In the genomic region with DNA sequence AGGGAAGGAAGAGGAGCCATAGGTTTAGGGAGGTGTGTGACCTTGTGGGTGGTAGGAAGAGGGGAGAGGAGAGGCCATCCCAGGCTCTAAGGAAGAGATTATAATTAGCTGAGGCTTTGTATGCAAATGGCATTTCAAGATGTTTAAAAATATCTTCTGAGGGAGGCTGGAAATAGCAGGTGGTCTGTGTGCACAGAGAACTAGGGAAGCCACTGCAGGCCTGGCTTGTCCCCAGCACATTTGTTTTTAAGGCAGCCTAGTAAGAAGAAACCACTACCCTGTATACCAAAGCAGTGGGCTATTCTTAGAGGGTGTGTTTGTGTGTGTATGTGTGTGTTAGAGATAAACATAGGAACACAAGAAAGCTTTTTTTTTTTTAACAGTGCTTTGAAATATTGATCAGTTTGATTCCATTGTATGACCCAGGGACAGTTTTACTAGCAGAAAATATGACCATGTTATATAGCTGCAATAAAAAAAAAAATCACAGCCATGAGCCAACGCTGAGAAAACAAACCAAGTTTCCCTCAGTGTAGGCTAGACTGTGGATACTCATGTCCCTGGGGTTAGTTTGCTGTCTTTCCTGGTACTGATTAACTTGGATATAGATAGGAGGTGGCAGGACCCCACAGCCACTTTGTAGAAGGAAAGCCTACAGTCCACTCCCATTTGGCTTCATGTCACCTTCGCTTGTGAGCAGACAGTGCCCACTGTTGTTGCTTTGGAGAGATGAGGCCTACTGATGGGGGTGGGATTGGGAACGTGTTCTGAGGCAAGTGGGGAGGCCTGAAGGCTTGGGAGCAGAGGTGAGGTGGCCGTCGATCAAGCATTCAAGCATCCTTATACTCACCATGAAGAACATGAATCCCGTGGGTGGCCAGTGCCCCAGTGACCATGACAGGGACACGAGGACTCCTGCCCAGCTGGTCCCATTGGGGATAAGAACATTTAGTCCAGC, we compare ENCODE assay signal across 12 mouse cellular contexts. TPM values are rescaled to one million over a fixed set of nuclear protein-coding genes. Genes with fewer than 3 reads are reported as not detected.
DNase-seq lines count a peak whose midpoint lies in the region; ATAC-seq and TF ChIP-seq lines count a peak whose summit lies in the region.
"Had no signal": no experiment of that assay in that cellular context is flagged by ENCODE, and none has a peak within 500 bp of the region (broad histone marks: within the 10 kb centered on the region; RNA-seq: fewer than 3 reads in every experiment).

No protein-coding gene starts in this region.

- H3K9me3 ChIP-seq in heart, postnatal 0 days (replicated peaks; ENCODE audit: control insufficient read depth, low read length): no peaks in the 10 kb centered on the region
- no peaks in the 10 kb centered on the region for H3K9me3 ChIP-seq in liver, embryonic 12.5 days (replicated peaks)
- no peaks in the 10 kb centered on the region for H3K9me3 ChIP-seq in stomach, embryonic 16.5 days (replicated peaks; ENCODE audit: control insufficient read depth, low read length)
- H3K9me3 ChIP-seq: midbrain, embryonic 10.5 days had no signal

- peak overlapping the region; percentile 10; the same call in 1 of the 2 replicates for H3K4me2 ChIP-seq in heart, postnatal 0 days (ENCODE audit: low read depth, low read length)
- H3K4me2 ChIP-seq in liver, embryonic 12.5 days: no peak overlapping the region
- no peak overlapping the region for H3K4me2 ChIP-seq in stomach, embryonic 16.5 days (ENCODE audit: low read depth, low read length)

- H3K4me3 ChIP-seq in heart, postnatal 0 days (ENCODE audit: low read depth, low read length): no peak overlapping the region
- no peak overlapping the region for H3K4me3 ChIP-seq in liver, embryonic 12.5 days
- no peak overlapping the region for H3K4me3 ChIP-seq in stomach, embryonic 16.5 days (replicated peaks; ENCODE audit: low read length)
- H3K4me3 ChIP-seq: midbrain, embryonic 10.5 days had no signal

- intact Hi-C loops in heart, postnatal 10 days (cut with DNase I): no loop called here

- peak; percentile 37; the same call in 1 of the 2 replicates for ATAC-seq in heart, postnatal 0 days (ENCODE audit: insufficient read depth, low read depth)
- ATAC-seq in liver, embryonic 12.5 days: 0 out of 2 replicates have a peak, but pooled peaks have one; percentile 42
- ATAC-seq in stomach, embryonic 16.5 days (ENCODE audit: insufficient read depth, low FRiP score): no peak
- ATAC-seq: forebrain, embryonic 16.5 days had no signal

- no peak overlapping the region for H3K9ac ChIP-seq in heart, postnatal 0 days (replicated peaks; ENCODE audit: low read depth, low read length)
- H3K9ac ChIP-seq in liver, embryonic 12.5 days: no peak overlapping the region
- H3K9ac ChIP-seq in stomach, embryonic 16.5 days (ENCODE audit: low read length): no peak overlapping the region

- TF ChIP-seq CTCF in heart, postnatal 0 days (IDR thresholded peaks at IDR 0.05; ENCODE audit: low read depth): no peak

- H3K4me1 ChIP-seq in heart, postnatal 0 days (ENCODE audit: control insufficient read depth, insufficient read depth): peaks cover 22% of the 10 kb centered on the region
- H3K4me1 ChIP-seq in liver, embryonic 12.5 days: peaks cover 13% of the 10 kb centered on the region
- H3K4me1 ChIP-seq in stomach, embryonic 16.5 days (ENCODE audit: control insufficient read depth, insufficient read depth, low read length): peaks cover 14% of the 10 kb centered on the region

- H3K27me3 ChIP-seq in heart, postnatal 0 days (ENCODE audit: control insufficient read depth, insufficient read depth, low read length): no peaks in the 10 kb centered on the region
- H3K27me3 ChIP-seq in liver, embryonic 12.5 days (replicated peaks): no peaks in the 10 kb centered on the region
- no peaks in the 10 kb centered on the region for H3K27me3 ChIP-seq in stomach, embryonic 16.5 days (ENCODE audit: control insufficient read depth, insufficient read depth, low read length)

- no peak for TF ChIP-seq EP300 in heart, postnatal 0 days (IDR thresholded peaks at IDR 0.05; ENCODE audit: low read depth)

- H3K27ac ChIP-seq in heart, postnatal 0 days (ENCODE audit: low read depth): peak overlapping the region; percentile 56
- 0 out of 2 replicates have a peak overlapping the region, but pooled peaks have one; percentile 30 for H3K27ac ChIP-seq in liver, embryonic 12.5 days
- H3K27ac ChIP-seq in stomach, embryonic 16.5 days (ENCODE audit: low read length): 0 out of 2 replicates have a peak overlapping the region, but pooled peaks have one; percentile 35
- H3K27ac ChIP-seq: midbrain, embryonic 10.5 days had no signal

- H3K36me3 ChIP-seq in heart, postnatal 0 days (replicated peaks; ENCODE audit: control insufficient read depth, insufficient read depth, low read length): no peaks in the 10 kb centered on the region
- no peaks in the 10 kb centered on the region for H3K36me3 ChIP-seq in liver, embryonic 12.5 days
- H3K36me3 ChIP-seq in stomach, embryonic 16.5 days (ENCODE audit: control insufficient read depth, insufficient read depth, low read length): no peaks in the 10 kb centered on the region

- peak; percentile 25 for DNase-seq in heart, postnatal 0 days (ENCODE audit: low spot score)
- DNase-seq in heart, postnatal 10 days: no peak
- DNase-seq in retina, postnatal 1 day: peak; percentile 29
- DNase-seq in retina, embryonic 14.5 days (ENCODE audit: low spot score): no peak
- no peak for DNase-seq in urinary bladder, postnatal 36 days (ENCODE audit: low spot score in 2 of 2)
- DNase-seq: cerebellum, adult 8-10 months; embryo, embryonic 11 days; gastrocnemius, postnatal 14 days had no signal

- WGBS in heart, postnatal 0 days: 62% methylated on average over 7 of the region's 7 CpGs
- WGBS in liver, embryonic 12.5 days (ENCODE audit: insufficient replicate concordance): 57% methylated on average over 7 of the region's 7 CpGs
- 63% methylated on average over 7 of the region's 7 CpGs for WGBS in stomach, embryonic 16.5 days

RNA-seq across cellular contexts. Expression of a gene that starts 41.1 kb away (rescaled TPM):
- total RNA-seq in heart, postnatal 0 days (2014; rRNA removed; ENCODE audit: low replicate concordance): 5.9 and 7.5 TPM in 2 replicates
- 3.9 and 4.2 TPM in 2 replicates for polyA plus RNA-seq in heart, postnatal 0 days (2015; fragmentation: Nextera tagmentation; extraction: Ambion mirVana)
- total RNA-seq in heart, postnatal 10 days (2021): 1 to 10 TPM; 4.5 to 5.8 TPM
- 4.4 and 5.8 TPM in 2 replicates for polyA plus RNA-seq in liver, embryonic 12.5 days (2016; fragmentation: Nextera tagmentation; extraction: Ambion mirVana)
- 23.1 and 24.0 TPM in 2 replicates for polyA plus RNA-seq in stomach, embryonic 16.5 days (2015; fragmentation: Nextera tagmentation; extraction: Ambion mirVana)

Comparison
In these comparisons a context has a peak if more than half of its experiments do, and no peak if none do; other contexts are left out.
1. DNase-seq: peak in heart, postnatal 0 days (single experiment) and retina, postnatal 1 day (single experiment); none in heart, postnatal 10 days (0 of 2), retina, embryonic 14.5 days (single experiment) and urinary bladder, postnatal 36 days (0 of 2).
2. Peak in every context shown above with its lines, with median percentiles within 50 percentile points of each other: H3K27ac ChIP-seq.